ENCODE assay signal across 12 mouse cellular contexts in the genomic region with DNA sequence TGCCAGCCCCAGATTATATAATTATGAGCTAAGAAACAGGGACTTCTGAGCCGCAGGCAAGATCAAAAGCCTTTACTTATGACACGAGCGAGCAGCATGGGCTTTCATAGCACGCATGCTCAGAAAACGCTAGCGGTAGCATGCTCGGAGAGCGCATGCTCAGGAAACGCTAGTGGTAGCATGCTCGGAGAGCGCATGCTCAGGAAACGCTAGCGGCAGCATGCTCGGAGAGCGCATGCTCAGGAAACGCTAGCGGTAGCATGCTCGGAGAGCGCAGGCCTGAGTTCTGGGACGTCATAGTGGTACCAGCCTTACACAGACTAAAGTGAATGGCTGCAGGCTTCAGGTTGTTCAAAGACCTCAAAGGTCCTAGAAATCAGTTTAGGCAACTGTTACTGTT. TPM values are rescaled to one million over a fixed set of nuclear protein-coding genes. Genes with fewer than 3 reads are reported as not detected.
"Had no signal": no experiment of that assay in that cellular context is flagged by ENCODE, and none has a peak within 500 bp of the region (broad histone marks: within the 10 kb centered on the region; RNA-seq: fewer than 3 reads in every experiment).

No protein-coding gene starts in this region.

- DNase-seq: kidney, adult 2 months; kidney, postnatal 25 days; left cerebral cortex, postnatal 4 days; lung, adult 2 months; lung, postnatal 36 days had no signal

- H3K4me2 ChIP-seq: liver, embryonic 11.5 days; liver, embryonic 15.5 days; midbrain, embryonic 13.5 days had no signal

- ATAC-seq: intestine, embryonic 16.5 days; lung, postnatal 0 days had no signal

- H3K9me3 ChIP-seq: liver, embryonic 15.5 days had no signal

- H3K27ac ChIP-seq: liver, embryonic 15.5 days; midbrain, embryonic 13.5 days; stomach, postnatal 0 days had no signal

- H3K4me3 ChIP-seq: liver, embryonic 15.5 days; midbrain, embryonic 13.5 days had no signal

- H3K27me3 ChIP-seq: liver, embryonic 15.5 days had no signal

- H3K36me3 ChIP-seq: liver, embryonic 15.5 days; midbrain, embryonic 13.5 days had no signal

- H3K9ac ChIP-seq: liver, embryonic 15.5 days; midbrain, embryonic 13.5 days had no signal

- H3K4me1 ChIP-seq: liver, embryonic 15.5 days had no signal

RNA-seq across cellular contexts. Expression of a gene that starts 26.8 kb away (rescaled TPM):
- polyA plus RNA-seq: liver, embryonic 15.5 days; lung, adult 2 months; thymus, postnatal 0 days had no signal
